Mouse (Mus musculus) limb, embryonic 13.5 days (tissue): ENCODE results near the gene Lonp2. TPM values are rescaled to one million over a fixed set of nuclear protein-coding genes. Genes with fewer than 3 reads are reported as not detected.

Experiments
- ATAC-seq: fragments of 200-750 bp; cut with Nextera tagmentation; 2 replicates; pipeline ENCODE4 v1.8.0; 2017; ENCODE audit warnings: low read depth, moderate number of reproducible peaks, moderate TSS enrichment; ENCODE audit not compliant: low FRiP score
- H3K27ac ChIP-seq: fragments of 300-500 bp; sonication (generic); 2 replicates; pipeline ENCODE4 v1.5.1; 2015; ENCODE audit warnings: inconsistent platforms, mild to moderate bottlenecking, moderate library complexity
- H3K27me3 ChIP-seq: fragments of 300-500 bp; sonication (generic); 2 replicates; pipeline ENCODE4 v1.6.1; 2015; ENCODE audit warnings: mild to moderate bottlenecking, inconsistent platforms
- H3K36me3 ChIP-seq: fragments of 300-500 bp; sonication (generic); 2 replicates; pipeline ENCODE4 v1.6.1; 2015; ENCODE audit warnings: inconsistent platforms, mild to moderate bottlenecking, moderate library complexity
- H3K4me1 ChIP-seq: fragments of 300-500 bp; sonication (generic); 2 replicates; pipeline ENCODE4 v1.6.1; 2015; ENCODE audit warnings: inconsistent platforms
- H3K4me2 ChIP-seq: fragments of 300-500 bp; sonication (generic); replicated peaks from 2 replicates; pipeline ENCODE4 v1.6.1; 2015; ENCODE audit warnings: inconsistent platforms, mild to moderate bottlenecking, moderate library complexity
- H3K4me3 ChIP-seq: fragments of 300-500 bp; sonication (generic); 2 replicates; pipeline ENCODE4 v1.5.1; 2015; ENCODE audit warnings: moderate library complexity, mild to moderate bottlenecking, inconsistent platforms
- H3K9ac ChIP-seq: fragments of 300-500 bp; sonication (generic); 2 replicates; pipeline ENCODE4 v1.6.1; 2015; ENCODE audit warnings: mild to moderate bottlenecking, inconsistent platforms
- H3K9me3 ChIP-seq: fragments of 300-500 bp; sonication (generic); 2 replicates; pipeline ENCODE4 v1.6.1; 2016; ENCODE audit warnings: inconsistent platforms
- WGBS: fragments of 180-500 bp; shearing (Covaris S2); methylation state at CpG from one replicate; pipeline ENCODE4 v1.1.7; 2015; 5-methylcytosine and 5-hydroxymethylcytosine counted together
- microRNA-seq: library from miRNA; unstranded; fragments of <30 nt; microRNA quantifications from one replicate; pipeline ENCODE4, GENCODE M21; 2016
- polyA plus RNA-seq: library from polyadenylated mRNA; unstranded; fragments of >200 nt; fragmentation: Nextera tagmentation; extraction: Ambion mirVana; gene quantifications from 2 replicates; pipeline ENCODE4 v1.2.1, GENCODE M21; 2015

Gene Lonp2
- polyA plus RNA-seq, 1 experiment from 2014 or later: 58.8 TPM

- no peak overlapping the region for H3K9ac ChIP-seq
- H3K27me3 ChIP-seq: no peaks in the 10 kb centered on the region
- no peaks in the 10 kb centered on the region for H3K4me1 ChIP-seq
- ATAC-seq: no peak
- H3K4me2 ChIP-seq: no peak overlapping the region
- H3K4me3 ChIP-seq: no peak overlapping the region
- H3K27ac ChIP-seq: no peak overlapping the region
- 88% methylated on average over 10 of the region's 10 CpGs for WGBS
- H3K36me3 ChIP-seq: no peaks in the 10 kb centered on the region
- no peaks in the 10 kb centered on the region for H3K9me3 ChIP-seq
Observed at GRCm38 (mm10) chr8:86765155-86765554, 141.3 kb downstream of the Lonp2 start.

GRCm38 (mm10) chr8:86765669-86766068 is 141.8 kb downstream of the Lonp2 start:
- Histone ChIP-seq H3K4me3 (no peak overlapping the region), H3K27me3 (no peaks in the 10 kb centered on the region), H3K9ac (no peak overlapping the region), H3K9me3 (no peaks in the 10 kb centered on the region), H3K36me3 (no peaks in the 10 kb centered on the region), H3K4me1 (0 out of 2 replicates have a peak, but pooled peaks cover 2% of the 10 kb centered on the region), H3K27ac (no peak overlapping the region), H3K4me2 (no peak overlapping the region)
- ATAC-seq: no peak
- 87% methylated on average over 8 of the region's 8 CpGs for WGBS

DNA sequence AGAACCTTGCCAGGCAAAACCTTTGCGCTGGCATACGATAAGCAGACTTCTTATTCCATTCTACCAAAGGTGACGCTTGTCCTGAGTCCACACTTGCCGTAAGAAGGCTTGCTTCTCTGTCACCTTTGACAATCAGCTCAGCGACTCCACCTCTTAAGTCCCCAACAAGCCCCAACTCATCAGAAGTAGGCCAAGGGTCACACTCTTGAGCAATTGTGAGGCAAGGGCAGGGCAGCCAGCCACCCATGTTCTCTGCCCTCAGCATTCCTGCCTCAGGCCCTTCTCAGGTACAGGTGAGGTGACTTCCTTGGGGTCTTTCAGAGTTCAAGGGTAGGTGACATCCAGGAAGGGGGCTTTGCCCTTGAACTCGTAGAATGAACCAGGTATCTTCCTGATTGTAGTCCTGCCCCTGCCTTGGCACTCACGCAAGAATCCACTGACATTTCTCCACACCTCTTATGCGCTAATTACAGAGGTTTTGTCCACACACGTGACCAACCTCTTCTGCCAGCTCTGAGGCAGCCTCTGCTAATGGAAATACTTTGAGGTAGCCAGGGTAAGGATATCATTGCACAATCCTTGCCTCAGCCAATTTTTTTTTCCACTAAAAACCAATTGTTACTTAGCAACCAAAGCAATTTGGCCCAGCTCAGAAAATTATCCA is 142.8 kb downstream of the Lonp2 start:
- Histone ChIP-seq H3K27me3 (no peaks in the 10 kb centered on the region), H3K4me2 (no peak overlapping the region), H3K9ac (no peak overlapping the region), H3K4me3 (no peak overlapping the region), H3K9me3 (no peaks in the 10 kb centered on the region), H3K36me3 (no peaks in the 10 kb centered on the region), H3K4me1 (0 out of 2 replicates have a peak, but pooled peaks cover 3% of the 10 kb centered on the region), H3K27ac (no peak overlapping the region)
- 86% methylated on average over 9 of the region's 9 CpGs for WGBS
- ATAC-seq: no peak

GRCm38 (mm10) chr8:86768499-86768898 is 144.7 kb downstream of the Lonp2 start:
- Histone ChIP-seq H3K27me3 (no peaks in the 10 kb centered on the region), H3K9ac (no peak overlapping the region), H3K4me1 (0 out of 2 replicates have a peak, but pooled peaks cover 3% of the 10 kb centered on the region), H3K4me3 (no peak overlapping the region), H3K9me3 (no peaks in the 10 kb centered on the region), H3K36me3 (no peaks in the 10 kb centered on the region), H3K27ac (no peak overlapping the region), H3K4me2 (no peak overlapping the region)
- no peak for ATAC-seq
- 69% methylated on average over 5 of the region's 5 CpGs for WGBS

GRCm38 (mm10) chr8:86769945-86770715 is 146.3 kb downstream of the Lonp2 start:
- Histone ChIP-seq H3K27me3 (no peaks in the 10 kb centered on the region), H3K9me3 (no peaks in the 10 kb centered on the region), H3K4me3 (no peak overlapping the region), H3K9ac (no peak overlapping the region), H3K27ac (no peak overlapping the region), H3K4me1 (0 out of 2 replicates have a peak, but pooled peaks cover 3% of the 10 kb centered on the region), H3K4me2 (no peak overlapping the region), H3K36me3 (no peaks in the 10 kb centered on the region)
- ATAC-seq: no peak
- 55% methylated on average over 1 of the region's 1 CpGs for WGBS

Small RNA genes lying within 50 kb of the gene (microRNA-seq; reads per million reads assigned to microRNA genes)
- gene Gm44348: not detected

Other genes starting within 250 kb of the Lonp2 start
- gene Abcc12, start 43.4 kb upstream of the Lonp2 start, polyA plus RNA-seq: 0.13 and 0.15 TPM in 2 replicates
- 5.0 TPM in 2 replicates for gene Gm10638, start 121.7 kb downstream of the Lonp2 start, polyA plus RNA-seq
- gene Siah1a, start 121.9 kb downstream of the Lonp2 start, polyA plus RNA-seq: 55.7 and 58.5 TPM in 2 replicates